Mouse (Mus musculus): ENCODE measurements around the gene Pqlc3. TPM values are rescaled to one million over a fixed set of nuclear protein-coding genes. Genes with fewer than 3 reads are reported as not detected.

Pqlc3 gene
- total RNA-seq, 2 experiments from 2014 or later = 2.8 to 3.3 TPM

Other genes starting within 250 kb of the Pqlc3 start
- under 1 TPM; 0.31 TPM for gene Greb1, start 199.5 kb downstream of the Pqlc3 start, total RNA-seq (2021)
- gene E2f6, start 189.4 kb downstream of the Pqlc3 start, total RNA-seq (2021) = 10 to 100 TPM; 67.2 to 69.3 TPM
- 10 to 100 TPM; 72.8 to 84.7 TPM for gene Rock2, start 105.5 kb downstream of the Pqlc3 start, total RNA-seq (2021)
- under 1 TPM; 0.18 to 0.25 TPM for gene 2410004P03Rik, start 11.3 kb upstream of the Pqlc3 start, total RNA-seq (2021)
- not detected for gene Kcnf1, start 176.5 kb upstream of the Pqlc3 start, total RNA-seq (2021)